Mouse (Mus musculus) layer of hippocampus, adult 6 months (tissue): ENCODE data around the gene Atg2a. TPM values are rescaled to one million over a fixed set of nuclear protein-coding genes. Genes with fewer than 3 reads are reported as not detected.

Source experiments
- long read RNA-seq, 2 experiments: library from polyadenylated mRNA; unstranded; transcript quantifications; one replicate each; pipeline ENCODE4 v2.0.0; 2019 to 2020
- microRNA-seq: library from miRNA; unstranded; fragments of <30 nt; microRNA quantifications from one replicate; pipeline ENCODE4 v1.2.0, GENCODE M21; 2020
- polyA plus RNA-seq: library from polyadenylated mRNA; unstranded; fragments of <200 nt; fragmentation: Nextera tagmentation; gene quantifications from 2 replicates; pipeline ENCODE4 v1.2.3, GENCODE M21; 2021

Gene Atg2a
- polyA plus RNA-seq: 6.7 and 6.8 TPM in 2 replicates
- long read RNA-seq, experiment 1, partial matches to known transcripts: 10 of 10 reads
- long read RNA-seq, experiment 1, other reads (novel, unspliced or antisense): 0 of 10 reads
- long read RNA-seq, experiment 2, full-length matches to known transcripts: 5 of 44 reads
- long read RNA-seq, experiment 2, partial matches to known transcripts: 24 of 44 reads
- long read RNA-seq, experiment 2, other reads (novel, unspliced or antisense): 15 of 44 reads

GRCm38 (mm10) chr19:6241274-6242107, at the start of gene Atg2a:
Gene Atg2a, plus strand, starts transcription at chr19:6241668.

DNA sequence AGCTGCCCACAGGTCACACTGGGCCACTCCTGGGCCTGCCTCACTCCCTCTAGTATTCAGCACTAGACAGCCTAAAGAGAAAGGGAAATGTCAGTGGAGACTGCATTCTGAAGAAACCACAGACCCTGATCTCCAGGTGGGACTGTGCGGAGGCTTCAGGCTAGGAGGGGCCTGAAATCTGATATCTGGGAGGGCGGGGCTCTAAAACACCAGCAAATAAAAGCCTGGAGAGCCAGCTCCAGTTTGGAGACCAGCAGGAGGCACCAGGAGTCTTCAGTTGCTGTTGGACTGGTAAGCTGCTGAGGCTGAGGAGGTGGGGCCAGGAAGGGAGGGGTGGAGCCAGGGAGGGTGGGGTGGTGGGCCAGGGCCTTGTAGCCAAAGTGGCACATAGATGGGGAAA, 15.3 kb upstream of the Atg2a start, which contains the start of gene Gpha2:
Gpha2 (plus strand) TSS at position 246 of the 400 bp plus-strand sequence.

GRCm38 (mm10) chr19:6235084-6236052, 6.1 kb upstream of the Atg2a start, which contains the start of gene Ppp2r5b:
Gene Ppp2r5b, minus strand, starts transcription at chr19:6235872.

DNA sequence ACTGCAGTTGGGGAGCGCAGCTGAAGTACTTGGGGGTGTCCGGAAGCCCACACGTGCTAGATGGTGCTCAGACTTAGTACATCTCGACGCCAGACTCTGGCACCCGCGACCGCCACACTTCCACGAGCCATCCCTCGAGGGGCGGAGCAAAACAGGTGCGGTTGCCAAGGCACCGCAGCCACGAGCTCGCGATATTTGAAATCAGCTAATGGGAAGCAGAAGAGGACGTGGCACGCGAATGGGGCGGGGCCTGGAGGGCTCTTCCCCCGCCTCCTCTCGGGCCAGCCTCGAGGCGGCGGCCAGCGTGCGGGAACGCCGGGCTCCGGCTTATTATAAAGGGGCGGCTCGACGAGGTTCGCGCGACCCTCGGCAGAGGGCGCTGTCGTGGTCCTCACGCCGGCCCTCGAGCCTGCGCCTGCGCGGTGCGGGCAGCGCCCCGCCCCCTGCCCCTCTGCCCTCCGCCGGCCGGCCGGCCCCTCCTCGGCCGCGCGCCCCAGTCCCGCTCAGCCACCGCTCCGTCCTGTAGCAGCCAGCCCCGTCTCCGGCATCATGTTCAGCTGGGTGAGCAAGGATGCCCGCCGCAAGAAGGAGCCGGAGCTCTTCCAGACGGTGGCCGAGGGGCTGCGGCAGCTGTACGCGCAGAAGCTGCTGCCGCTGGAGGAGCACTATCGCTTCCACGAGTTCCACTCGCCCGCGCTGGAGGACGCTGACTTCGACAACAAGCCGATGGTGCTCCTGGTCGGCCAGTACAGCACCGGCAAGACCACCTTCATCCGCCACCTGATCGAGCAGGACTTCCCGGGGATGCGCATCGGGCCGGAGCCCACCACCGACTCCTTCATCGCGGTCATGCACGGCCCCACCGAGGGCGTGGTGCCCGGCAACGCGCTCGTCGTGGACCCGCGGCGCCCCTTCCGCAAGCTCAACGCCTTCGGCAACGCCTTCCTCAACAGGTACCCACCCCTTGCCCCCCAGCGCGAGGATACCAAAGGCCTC, 35.3 kb downstream of the Atg2a start, which contains the start of gene Ehd1:
Ehd1 (plus strand) TSS at position 300 of the 996 bp plus-strand sequence.

DNA sequence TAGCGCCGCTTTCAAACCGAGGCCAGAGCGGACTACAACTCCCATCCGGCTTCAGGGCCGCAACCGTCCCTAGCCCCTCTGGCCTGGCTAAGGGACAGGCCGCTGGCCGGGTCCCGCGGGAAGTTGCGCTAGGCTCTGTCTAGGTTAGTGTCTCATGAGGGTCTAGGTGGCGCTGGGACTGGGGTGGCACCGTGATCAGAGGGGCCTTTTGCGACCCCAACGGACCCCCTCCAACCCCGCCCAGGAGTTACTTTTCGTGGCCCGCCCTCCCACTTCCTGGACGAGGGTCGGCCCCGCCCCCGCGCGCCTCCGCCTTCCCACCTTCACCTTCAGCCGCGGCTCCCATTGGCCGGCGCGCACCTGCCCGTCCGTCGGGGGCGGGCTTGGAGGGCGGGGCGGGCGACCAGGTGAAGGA, 64.7 kb downstream of the Atg2a start, which contains the start of gene Cdc42bpg:
Cdc42bpg (plus strand) TSS at position 320 of the 415 bp plus-strand sequence.

Small RNAs within 50 kb of the gene (microRNA-seq; reads per million reads assigned to microRNA genes)
- gene Mir192: 12.7 reads per million, percentile 35 among the genes with 10 or more reads in this experiment
- 25.8 reads per million, percentile 44 among the genes with 10 or more reads in this experiment for gene Mir194-2

Other genes with a start within 250 kb of the Atg2a start
- gene Capn1, start 225.8 kb upstream of the Atg2a start, polyA plus RNA-seq: 1.8 and 2.2 TPM in 2 replicates
- 36.6 and 44.8 TPM in 2 replicates for gene Syvn1, start 195.1 kb upstream of the Atg2a start, polyA plus RNA-seq
- gene Mrpl49, start 183.9 kb upstream of the Atg2a start, polyA plus RNA-seq: 51.5 and 58.6 TPM in 2 replicates
- gene Fau, start 183.8 kb upstream of the Atg2a start, polyA plus RNA-seq: 3,358 and 3,673 TPM in 2 replicates
- gene Znhit2, start 180.5 kb upstream of the Atg2a start, polyA plus RNA-seq: 85.4 and 98.5 TPM in 2 replicates
- 14.6 and 16.9 TPM in 2 replicates for gene Tm7sf2, start 173.3 kb upstream of the Atg2a start, polyA plus RNA-seq
- 77.5 and 93.8 TPM in 2 replicates for gene Vps51, start 164.4 kb upstream of the Atg2a start, polyA plus RNA-seq
- not detected in 2 replicates for gene Tmem262, start 161.6 kb upstream of the Atg2a start, polyA plus RNA-seq
- 0.39 TPM in 1 of 2 replicates, not detected in the other for gene Gm28374, start 159.4 kb upstream of the Atg2a start, polyA plus RNA-seq
- gene Zfpl1, start 156.7 kb upstream of the Atg2a start, polyA plus RNA-seq: 66.0 and 69.1 TPM in 2 replicates
- 0.09 and 0.10 TPM in 2 replicates for gene Cdca5, start 156.7 kb upstream of the Atg2a start, polyA plus RNA-seq
- not detected in 2 replicates for gene AC131692.1, start 147.2 kb upstream of the Atg2a start, polyA plus RNA-seq
- 0.09 TPM in 1 of 2 replicates, not detected in the other for gene Naaladl1, start 135.9 kb upstream of the Atg2a start, polyA plus RNA-seq
- gene Sac3d1, start 123.0 kb upstream of the Atg2a start, polyA plus RNA-seq: 43.5 and 44.1 TPM in 2 replicates
- 66.8 and 74.4 TPM in 2 replicates for gene Snx15, start 113.4 kb upstream of the Atg2a start, polyA plus RNA-seq
- gene Batf2, start 100.7 kb upstream of the Atg2a start, polyA plus RNA-seq: 0.24 TPM in 1 of 2 replicates, not detected in the other
- gene Arl2, start 100.1 kb upstream of the Atg2a start, polyA plus RNA-seq: 169 and 184 TPM in 2 replicates
- not detected in 2 replicates for gene Majin, start 57.3 kb upstream of the Atg2a start, polyA plus RNA-seq
- gene Gpha2, start 15.3 kb upstream of the Atg2a start, polyA plus RNA-seq: not detected in 2 replicates
- 31.7 and 43.9 TPM in 2 replicates for gene Ppp2r5b, start 5.8 kb upstream of the Atg2a start, polyA plus RNA-seq
- gene Ehd1, start 35.1 kb downstream of the Atg2a start, polyA plus RNA-seq: 37.4 and 45.0 TPM in 2 replicates
- 0.09 and 0.10 TPM in 2 replicates for gene Cdc42bpg, start 64.8 kb downstream of the Atg2a start, polyA plus RNA-seq
- 27.4 and 30.5 TPM in 2 replicates for gene Men1, start 93.3 kb downstream of the Atg2a start, polyA plus RNA-seq
- 30.1 and 42.0 TPM in 2 replicates for gene Map4k2, start 99.5 kb downstream of the Atg2a start, polyA plus RNA-seq
- gene Sf1, start 122.0 kb downstream of the Atg2a start, polyA plus RNA-seq: 63.6 and 92.3 TPM in 2 replicates
- gene Pygm, start 142.7 kb downstream of the Atg2a start, polyA plus RNA-seq: 11.3 and 12.0 TPM in 2 replicates
- gene Rasgrp2, start 157.7 kb downstream of the Atg2a start, polyA plus RNA-seq: 26.2 and 29.9 TPM in 2 replicates
- gene Nrxn2, start 177.1 kb downstream of the Atg2a start, polyA plus RNA-seq: 104 and 108 TPM in 2 replicates